Mouse (Mus musculus): ENCODE measurements around the gene Rras.
"Not testable (repeated sequence)": the region's sequence is repeated elsewhere in the genome, so short reads cannot be mapped to it uniquely, and the experiment has no call there.

The Rras gene

GRCm38 (mm10) chr7:45000539-45001114, 17.1 kb upstream of the Rras start:
- DNase-seq = peak in 1 of 2 experiments; percentile 9

- DNase-seq = peak in 1 of 2 experiments; percentile 4
Measured at GRCm38 (mm10) chr7:45002440-45002839, 15.3 kb upstream of the Rras start.

- DNase-seq = no peak
Measured at GRCm38 (mm10) chr7:45004546-45004945, 13.2 kb upstream of the Rras start.

GRCm38 (mm10) chr7:45005321-45005992, 12.3 kb upstream of the Rras start:
- DNase-seq = peak in 1 of 2 experiments; percentile 4

GRCm38 (mm10) chr7:45006503-45006902, 11.3 kb upstream of the Rras start:
- peak in 1 of 2 experiments; percentile 5 for DNase-seq

- no peak for DNase-seq
Measured at GRCm38 (mm10) chr7:45007141-45007540, 10.6 kb upstream of the Rras start.

GRCm38 (mm10) chr7:45007846-45008245, 9.9 kb upstream of the Rras start:
- peak in 1 of 2 experiments; percentile 8 for DNase-seq

GRCm38 (mm10) chr7:45008411-45008810, 9.3 kb upstream of the Rras start:
- DNase-seq = no peak

GRCm38 (mm10) chr7:45012011-45012410, 5.8 kb upstream of the Rras start:
- DNase-seq = no peak

- DNase-seq = no peak
Measured at GRCm38 (mm10) chr7:45012824-45013223, 4.9 kb upstream of the Rras start.

GRCm38 (mm10) chr7:45013366-45014095, 4.2 kb upstream of the Rras start:
- DNase-seq = no peak

- DNase-seq = no peak
Measured at GRCm38 (mm10) chr7:45014096-45014451, 3.7 kb upstream of the Rras start.

GRCm38 (mm10) chr7:45015344-45015956, 2.3 kb upstream of the Rras start:
- DNase-seq = no peak

GRCm38 (mm10) chr7:45015957-45016612, 1.7 kb upstream of the Rras start, which contains the start of gene Scaf1:
Gene Scaf1 (minus strand): TSS chr7:45016363.
- DNase-seq = peak; percentile 98 to 99

- no peak for DNase-seq
Measured at GRCm38 (mm10) chr7:45016761-45017160, 1.0 kb upstream of the Rras start.

GRCm38 (mm10) chr7:45019031-45019571, 1.3 kb downstream of the Rras start:
- DNase-seq = no peak

GRCm38 (mm10) chr7:45020225-45020624, 2.5 kb downstream of the Rras start:
- DNase-seq = no peak

- not testable (repeated sequence) for DNase-seq
Measured at GRCm38 (mm10) chr7:45023711-45024110, 6.0 kb downstream of the Rras start.

- no peak for DNase-seq
Measured at GRCm38 (mm10) chr7:45024281-45025248, 6.8 kb downstream of the Rras start.

GRCm38 (mm10) chr7:45025601-45026220, 8.0 kb downstream of the Rras start:
- no peak for DNase-seq

- no peak for DNase-seq
Measured at GRCm38 (mm10) chr7:45026256-45026655, 8.5 kb downstream of the Rras start.
